Mouse (Mus musculus) cerebellum, postnatal 10 days (tissue): ENCODE data around the gene Usp19.

ENCODE experiments used
- DNase-seq, 2 experiments: peaks; one replicate each; pipeline ENCODE4 v3.0.0; 2021; ENCODE audit warnings: mixed read lengths in 2 of 2

Gene Usp19

DNA sequence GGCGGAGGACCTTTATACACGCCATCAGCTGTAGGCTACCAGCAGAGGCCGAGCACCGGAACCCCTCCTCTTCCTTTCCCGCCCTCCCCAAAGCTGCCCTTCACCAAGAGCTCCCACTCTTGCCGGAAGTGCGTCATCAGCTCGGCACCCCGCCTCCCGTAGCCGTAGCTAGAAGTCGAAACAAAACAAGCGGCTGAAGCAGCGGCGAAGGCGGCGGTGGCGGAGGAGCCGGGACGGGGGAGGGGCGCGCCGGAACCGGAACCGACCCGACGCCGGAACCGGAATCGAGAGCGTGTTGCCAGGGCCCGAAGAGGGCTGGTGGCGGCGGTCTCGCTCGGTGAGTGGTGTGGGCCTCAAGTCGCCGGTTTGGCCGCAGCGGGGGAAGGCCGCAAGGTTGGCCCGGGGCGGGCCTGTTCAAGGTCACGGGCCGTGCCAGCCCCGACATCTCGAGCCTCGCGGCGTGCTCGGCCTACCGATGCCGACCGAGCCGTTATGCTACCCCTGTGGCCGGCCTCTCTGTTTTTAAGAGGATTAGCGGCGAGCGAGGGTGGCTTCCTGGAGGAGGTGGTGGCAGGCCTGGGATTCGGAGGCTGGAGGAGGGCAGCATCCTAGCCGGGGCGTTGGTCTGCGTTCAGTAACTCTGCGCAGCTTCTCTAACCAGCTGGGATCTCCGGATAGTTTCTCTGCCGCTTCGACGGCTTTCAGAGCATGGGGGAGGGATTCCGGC is at the start of gene Usp19:
Gene Usp19, plus strand, starts transcription at position 44 of the 727 bp plus-strand sequence.
- peak; percentile 97 to 98 for DNase-seq

DNA sequence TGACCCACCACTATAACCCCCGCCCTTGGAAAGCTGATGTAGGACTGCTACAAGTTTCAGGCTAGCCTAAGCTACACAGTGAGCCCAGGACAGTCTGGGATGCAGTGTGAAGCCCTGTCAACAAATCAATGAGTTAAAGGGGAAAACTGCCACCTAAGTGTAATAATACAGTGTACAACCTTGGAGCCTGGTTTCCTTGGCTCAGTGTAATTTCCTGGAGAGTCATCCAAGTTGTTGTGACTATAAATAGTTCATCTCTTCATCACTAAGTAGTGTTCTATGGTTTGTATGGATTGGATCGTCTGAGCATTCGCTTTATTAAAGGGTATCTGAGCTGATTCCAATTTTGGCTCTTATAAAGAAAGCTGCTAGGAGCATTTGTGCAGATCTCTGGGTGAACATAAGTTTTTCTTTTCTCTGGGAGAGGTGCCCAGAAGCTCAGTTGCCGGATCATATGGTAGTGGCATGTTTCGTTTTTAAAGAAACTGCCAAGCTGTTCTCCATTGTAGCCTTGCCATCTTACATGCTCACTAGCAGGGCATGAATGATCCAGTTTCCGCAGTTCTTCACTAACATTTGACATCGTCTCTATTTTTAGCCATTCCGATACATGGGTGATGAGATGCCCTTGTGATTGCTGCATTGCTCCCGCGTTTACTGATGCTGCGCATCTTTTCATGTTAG is 49.0 kb upstream of the Usp19 start:
- peak; percentile 48 to 60 for DNase-seq

DNA sequence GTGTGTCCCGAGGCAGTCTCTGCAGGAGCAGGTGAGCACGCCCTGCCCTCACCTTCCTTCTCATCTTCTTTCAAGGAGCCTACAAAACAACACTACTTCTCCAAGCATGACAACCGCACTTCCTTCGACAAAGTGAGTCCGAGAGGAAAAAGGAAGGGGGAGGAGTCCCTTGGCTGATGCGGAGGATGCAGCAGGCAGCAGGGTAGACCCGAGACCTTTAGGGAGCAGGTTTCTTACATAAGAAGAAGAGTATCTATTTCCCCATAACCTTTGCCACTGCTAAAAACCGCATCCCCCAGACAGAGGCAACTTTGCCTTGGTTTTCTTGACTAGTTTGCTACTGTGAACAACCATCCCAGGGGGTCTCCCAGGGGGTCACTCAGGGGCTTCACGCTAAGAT is 45.3 kb upstream of the Usp19 start:
- DNase-seq, result no peak

DNA sequence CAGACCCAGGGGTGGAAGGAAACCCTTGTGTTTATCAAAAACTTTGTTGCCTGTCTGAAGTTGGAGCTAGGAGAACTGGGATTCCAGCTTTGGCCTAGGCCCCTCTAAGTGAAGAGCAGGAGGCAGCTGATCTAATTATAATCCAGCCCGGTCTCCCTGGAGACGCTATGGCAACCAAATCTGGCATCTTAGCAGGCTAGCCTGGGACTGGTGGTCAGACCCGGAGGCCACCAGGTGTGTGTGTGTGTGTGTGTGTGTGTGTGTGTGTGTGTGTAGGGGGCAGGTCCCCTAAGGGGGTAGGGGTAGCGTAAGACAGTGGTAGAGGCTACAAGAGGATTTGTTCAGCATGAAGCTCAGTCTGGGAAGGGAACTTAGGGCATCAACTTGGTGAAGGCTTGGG is 40.5 kb upstream of the Usp19 start:
- DNase-seq, result peak; percentile 80 to 83

DNA sequence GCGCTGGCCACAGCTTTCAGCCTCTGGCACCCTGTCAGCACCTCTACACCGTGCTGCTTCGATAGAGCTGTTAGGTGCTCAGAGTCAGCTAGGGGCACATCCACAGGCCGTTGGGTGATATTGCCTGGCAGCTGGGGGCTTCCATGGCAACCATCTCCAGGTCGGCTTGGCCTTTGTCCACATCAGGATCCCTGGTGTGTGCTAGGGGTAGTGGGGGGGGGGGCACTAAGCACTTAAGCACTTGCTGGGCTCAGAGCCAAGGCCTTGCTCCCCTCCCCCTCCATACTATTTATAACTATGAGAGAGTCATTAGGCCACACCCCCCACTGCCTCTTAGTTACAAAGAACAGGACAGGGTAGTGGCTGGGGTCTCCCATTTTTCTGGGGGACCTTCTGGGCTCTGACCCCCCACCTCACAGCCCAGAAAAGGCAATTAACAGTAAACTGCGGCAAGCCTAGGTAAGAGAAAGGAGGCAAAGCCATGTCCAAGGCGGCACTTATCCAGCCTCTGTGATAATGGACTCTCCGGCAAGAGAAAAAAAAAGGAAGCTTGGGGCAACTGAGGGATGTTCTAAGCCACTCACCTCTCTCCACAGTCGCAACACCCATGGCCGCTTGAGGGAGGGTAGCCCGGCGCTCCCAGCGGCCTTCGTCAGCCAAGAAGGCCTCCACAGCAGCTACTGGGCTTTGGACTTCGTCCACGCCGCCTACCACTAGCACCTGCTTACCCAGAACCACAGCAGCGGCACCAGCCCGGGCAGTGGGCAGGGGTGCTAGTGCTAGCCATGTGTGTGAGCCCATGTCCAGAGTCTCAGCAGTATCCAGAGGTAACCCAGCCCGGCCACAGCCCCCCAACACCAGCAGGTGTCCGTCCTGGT is 39.9 kb upstream of the Usp19 start:
- peak; percentile 70 to 74 for DNase-seq

DNA sequence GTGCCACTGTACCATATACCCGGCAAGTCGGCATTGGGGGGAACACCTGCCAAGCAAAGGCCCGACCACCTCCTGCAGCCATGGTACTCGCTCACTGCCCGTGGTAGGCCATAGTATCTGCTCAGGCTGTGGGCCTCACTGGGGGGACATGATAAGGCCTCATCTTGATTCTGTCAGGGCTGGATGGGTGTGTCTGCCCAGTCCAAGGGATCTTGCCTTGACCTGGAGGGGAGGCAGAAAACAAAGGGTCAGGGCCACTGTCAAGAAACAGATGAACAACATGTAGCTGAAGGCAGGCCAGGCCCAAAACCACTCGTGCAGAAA is 39.3 kb upstream of the Usp19 start:
- DNase-seq, result no peak

DNA sequence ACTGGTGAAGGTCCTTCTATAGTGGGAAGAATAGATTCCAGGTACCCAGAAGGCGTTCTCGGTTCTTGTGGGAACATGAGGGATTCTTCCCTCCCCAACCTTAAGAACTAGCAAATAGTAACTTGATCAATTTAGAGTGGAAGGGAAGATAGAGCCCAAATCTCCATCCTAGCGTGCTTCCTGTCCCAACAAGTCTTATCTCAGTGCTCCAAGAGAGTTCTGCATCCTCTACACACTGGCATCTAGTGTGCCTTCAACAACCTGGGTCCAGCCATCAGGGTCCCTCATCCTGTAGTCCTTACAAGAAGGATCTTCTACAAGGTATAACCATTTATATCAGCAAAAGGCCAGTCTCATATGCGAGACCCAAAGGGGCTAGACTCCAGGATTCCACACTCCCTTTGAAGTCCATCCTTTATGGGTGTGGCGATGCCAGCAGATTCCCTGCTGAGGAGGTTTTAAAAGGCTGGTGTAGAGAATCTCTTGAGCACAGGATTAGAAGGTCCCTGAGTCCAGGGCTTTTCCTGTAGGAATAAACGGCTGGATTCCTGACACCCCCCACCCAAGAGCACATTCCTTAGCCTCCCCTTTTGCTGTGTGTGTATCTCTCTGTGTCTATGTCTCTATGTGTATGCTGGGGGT is 38.8 kb upstream of the Usp19 start:
- DNase-seq, result no peak

DNA sequence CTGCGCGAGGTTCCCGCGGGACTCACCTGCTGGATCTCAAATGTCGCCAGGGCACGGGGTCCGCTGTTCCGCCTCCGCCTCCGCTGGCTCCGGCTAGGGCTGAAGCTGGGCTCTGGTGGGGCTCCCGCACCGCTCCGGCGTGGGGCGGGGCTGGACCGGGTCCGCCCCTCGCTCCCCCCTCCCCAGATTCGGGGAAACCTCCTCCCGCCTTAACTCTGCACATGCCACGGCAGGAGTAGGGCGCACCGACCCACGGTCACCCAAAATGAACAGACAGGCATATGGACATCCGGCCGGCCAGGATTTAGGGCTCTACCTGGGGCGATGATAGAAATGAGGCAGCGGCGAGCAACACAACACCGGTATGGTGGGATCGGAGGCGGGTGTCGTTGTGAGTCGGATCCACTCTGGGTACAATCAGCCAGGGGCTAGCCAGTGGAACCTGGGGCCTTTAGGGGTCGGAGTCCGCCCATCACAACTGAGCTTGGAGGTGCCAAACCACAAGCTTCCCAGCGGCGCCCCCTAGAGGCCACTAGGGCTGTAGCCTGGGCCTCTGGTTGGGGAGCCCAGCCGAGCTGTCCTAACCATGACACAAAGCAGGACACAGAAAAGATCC is 38.0 kb upstream of the Usp19 start:
- peak; percentile 97 to 98 for DNase-seq

DNA sequence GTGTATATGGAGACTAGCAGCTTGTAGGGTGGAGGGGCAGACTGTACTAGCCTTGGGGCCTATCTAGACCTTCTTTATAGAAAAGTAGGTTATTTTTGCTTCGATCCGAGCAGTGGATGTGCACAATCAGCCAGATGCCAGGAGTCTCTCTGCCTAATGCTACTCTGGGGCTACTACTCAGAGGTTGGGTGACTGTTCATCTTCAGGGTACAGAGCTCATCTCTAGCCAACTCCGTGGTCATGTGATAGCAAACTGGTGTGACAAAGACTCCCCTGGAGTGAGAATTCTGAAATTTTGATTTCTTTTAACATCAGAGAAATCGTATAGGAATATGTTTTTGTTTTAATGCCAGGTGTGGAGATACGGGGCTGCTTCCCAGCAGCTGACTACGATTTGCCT is 37.5 kb upstream of the Usp19 start:
- DNase-seq, result no peak

DNA sequence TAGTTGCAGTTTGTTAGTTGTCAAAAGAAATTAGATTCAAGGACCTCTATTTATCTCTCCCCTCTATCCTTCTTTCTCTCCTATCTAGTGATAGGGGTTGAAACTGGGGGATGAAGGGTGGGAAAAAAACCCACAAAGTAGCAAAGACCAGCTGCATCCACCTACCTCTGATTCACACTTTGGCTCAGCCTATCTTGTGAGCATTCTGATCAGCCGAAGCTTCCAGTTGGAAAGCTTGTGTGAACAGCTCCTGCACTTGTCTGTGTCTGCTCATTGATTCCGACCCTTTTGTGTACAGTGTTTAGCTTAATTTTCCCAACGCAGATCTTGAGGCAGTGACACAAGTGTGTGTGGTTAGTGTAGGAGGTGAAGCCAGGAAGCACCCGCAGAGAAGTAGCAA is 36.9 kb upstream of the Usp19 start:
- DNase-seq, result no peak

DNA sequence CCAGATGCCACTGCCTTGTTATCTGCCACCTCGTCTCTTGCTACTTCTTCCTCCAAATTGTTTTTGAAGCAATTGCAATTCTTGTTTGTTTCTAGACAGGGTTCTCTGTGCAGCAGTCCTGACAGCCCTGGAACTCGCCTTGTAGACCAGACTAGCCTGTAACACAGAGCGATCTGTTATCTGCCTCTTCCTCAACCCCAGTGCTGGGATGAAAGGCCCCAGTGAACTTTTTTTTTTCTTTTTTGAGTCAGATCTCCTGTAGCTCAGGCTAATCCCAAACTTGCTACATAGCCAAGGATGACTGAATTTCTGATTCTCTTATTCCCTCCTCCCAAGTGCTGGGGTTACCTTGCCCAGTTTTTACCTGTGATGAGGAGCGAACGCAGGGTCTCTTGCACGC is 36.0 kb upstream of the Usp19 start:
- no peak for DNase-seq

DNA sequence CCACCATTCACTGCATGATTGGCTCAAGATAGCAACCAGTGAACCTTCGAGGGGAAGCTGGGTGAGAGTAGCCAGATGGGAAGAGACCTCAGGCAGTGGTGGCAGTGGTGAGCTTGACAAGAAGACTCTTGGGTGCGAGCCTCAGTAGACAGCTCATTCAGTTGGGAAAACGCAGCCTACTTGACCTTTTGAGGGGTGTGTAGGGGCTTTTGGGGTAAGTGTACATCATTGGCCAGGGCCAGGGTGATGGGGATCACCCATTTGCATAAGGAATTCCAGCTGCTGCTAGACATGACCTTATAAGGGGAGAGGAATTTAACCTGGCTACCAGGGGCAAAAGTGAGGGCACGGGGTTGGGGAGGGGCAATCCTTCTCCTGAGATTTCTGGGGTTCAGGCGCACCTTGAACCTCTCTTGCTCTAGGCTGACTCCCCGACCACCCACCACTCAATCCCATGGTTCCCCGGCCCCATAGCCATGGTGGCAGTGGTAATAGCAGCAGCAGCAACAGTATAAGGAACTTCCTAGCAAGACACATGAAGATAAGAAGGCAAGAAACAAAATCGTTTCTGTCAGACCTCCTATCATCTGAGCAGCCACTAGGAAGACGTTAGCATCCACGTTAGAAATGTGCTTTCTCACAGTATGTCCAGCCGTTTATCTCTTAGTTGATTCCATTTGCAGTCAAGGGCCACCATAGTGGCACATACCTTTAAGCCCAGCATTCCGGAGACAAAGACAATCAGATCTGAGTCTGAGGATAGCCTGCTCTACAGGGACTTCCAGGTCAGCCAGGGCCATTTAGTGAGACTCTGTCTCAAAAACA is 34.4 kb upstream of the Usp19 start:
- no peak for DNase-seq

DNA sequence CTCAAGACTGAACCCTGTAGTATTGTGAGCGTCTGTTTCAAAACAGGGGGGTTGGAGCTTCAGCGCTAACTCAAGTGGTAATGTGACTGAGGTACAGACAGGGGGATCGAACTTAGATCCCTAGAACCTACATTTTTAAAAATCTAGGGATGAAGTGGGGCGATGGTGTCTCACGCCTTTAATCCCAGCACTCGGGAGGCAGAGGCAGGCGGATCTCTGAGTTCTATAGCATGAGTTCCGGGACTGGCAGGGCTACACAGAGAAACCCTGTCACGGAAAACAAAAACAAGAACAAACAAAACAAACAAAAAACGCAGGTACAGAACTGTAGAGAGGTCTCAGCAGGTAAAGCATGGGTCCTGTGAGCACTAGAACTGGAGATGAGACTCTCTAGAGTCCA is 33.4 kb upstream of the Usp19 start:
- DNase-seq, result no peak

DNA sequence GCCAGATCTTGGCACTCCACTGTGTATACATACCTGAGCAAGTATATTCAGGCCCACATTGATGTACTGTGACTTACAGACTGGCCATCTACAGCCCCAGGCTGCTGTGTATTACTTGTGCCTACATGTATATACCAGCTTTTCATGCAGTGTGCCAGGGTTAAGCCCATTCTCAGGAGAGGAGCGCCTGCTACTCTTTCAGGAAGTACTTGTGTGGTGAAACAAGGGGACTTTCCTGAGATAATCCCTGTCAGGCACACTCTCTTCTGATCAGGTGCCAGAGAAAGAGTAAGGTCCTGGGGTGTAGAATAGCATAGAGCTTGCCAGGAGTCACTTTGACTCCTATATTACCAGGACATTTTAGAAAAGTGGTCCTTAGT is 30.5 kb upstream of the Usp19 start:
- DNase-seq, result no peak

DNA sequence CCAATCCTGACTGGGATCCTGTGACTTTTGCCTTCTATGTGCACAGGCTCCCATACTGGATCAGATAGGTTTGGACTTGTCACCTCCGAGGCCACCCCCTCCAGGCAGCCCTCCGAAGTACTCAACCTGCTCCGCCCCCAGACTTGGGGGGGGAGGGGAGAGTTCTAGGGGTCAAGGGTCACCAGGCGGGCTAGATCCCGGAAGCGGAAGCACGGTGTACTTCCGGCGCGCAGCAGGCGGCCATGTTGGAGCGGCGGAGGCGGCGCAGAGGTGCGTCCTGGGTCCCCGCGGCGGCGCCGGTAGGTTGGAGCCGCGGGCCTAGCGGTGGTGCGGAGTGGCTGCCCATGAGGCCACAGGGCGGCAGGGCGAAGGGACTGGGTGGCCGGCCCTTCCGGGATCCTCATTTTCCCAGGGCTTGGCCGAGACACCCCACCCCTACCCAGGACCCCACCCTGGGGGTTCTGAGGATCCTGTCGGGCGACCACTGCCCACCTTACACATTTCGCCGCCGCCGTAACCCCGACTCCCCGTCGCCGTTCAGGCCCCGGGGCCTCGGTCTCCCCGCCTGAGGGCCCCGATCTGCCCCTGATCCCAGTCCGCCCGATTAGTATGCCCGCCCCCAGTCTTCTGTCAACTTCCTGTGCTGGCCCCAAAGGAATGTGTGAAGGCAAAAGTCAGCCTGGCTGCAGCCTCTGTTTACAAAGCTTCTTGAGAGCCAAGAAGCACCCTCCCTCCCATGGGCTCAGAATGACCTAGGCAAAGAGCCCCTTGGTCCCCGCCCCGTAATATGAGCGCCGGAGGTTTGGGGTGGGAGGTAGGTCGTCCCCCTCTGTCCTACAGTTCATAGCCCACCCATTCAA is 29.9 kb upstream of the Usp19 start, which contains the start of gene Ccdc71:
Gene Ccdc71, plus strand, starts transcription at position 209 of the 860 bp plus-strand sequence.
- DNase-seq, result peak; percentile 96 to 97

DNA sequence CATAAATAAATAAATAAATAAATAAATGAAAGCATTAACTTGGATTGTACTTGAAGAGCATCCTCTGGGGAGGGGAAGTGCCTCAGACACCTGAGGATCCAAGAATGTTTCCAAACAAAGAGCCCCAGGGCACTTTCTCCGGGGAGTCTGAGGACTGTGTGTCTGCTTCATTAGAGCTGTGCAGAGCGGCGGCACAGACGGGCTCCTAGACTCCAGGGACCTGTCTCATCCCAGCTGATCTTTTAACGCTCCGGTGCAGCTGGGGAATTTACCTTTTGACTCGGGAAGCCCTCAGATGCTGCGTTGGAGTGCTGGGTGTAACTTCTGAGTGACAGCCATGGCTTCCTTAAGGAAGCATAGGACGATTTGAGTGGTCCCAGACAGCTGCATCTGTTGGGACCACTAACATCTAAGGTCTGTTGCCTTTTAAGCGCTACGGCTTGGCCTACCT is 29.2 kb upstream of the Usp19 start, which contains the start of gene Klhdc8b:
Gene Klhdc8b, minus strand, starts transcription at position 401 of the 451 bp plus-strand sequence.
- peak in 1 of 2 experiments; percentile 28 for DNase-seq

DNA sequence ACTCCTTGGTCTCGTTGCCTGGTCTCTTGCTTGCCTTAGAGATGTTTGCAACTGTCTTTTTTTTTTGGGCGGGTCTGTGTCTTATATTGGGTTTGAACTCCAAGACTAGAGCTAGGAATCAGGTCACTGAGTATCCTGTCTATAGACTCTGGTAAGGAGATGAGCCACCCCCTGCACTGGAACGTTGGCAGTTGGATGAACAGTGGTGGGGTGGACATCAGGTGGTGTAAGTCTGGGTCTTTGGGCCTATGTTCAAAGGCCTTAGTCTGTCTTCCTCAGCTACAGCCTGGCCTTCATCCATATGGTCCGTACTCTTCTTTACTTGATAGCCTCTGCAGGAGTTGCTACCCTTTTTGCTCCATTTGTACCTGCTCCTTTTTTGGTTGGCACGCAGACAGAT is 28.7 kb upstream of the Usp19 start:
- DNase-seq, result no peak

DNA sequence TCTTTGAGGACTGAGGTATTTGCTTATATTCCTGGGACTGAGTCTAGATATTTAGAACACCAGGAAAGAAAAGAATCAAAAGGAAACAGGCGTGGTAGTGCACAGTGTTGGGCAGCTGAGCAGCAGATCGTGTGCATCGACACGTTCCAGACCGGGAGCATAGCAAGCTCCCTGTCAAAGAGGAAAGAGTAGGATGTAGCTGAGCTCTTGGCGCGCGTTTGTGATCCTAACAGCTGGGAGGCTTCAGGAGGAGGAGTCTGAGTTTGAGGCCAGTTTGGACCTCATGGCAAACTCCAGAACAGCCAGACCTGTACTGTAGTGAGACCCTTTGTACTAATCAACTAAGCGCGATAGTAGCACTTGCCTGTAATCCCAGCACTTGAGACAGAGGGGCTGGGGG is 28.2 kb upstream of the Usp19 start:
- DNase-seq, result no peak

DNA sequence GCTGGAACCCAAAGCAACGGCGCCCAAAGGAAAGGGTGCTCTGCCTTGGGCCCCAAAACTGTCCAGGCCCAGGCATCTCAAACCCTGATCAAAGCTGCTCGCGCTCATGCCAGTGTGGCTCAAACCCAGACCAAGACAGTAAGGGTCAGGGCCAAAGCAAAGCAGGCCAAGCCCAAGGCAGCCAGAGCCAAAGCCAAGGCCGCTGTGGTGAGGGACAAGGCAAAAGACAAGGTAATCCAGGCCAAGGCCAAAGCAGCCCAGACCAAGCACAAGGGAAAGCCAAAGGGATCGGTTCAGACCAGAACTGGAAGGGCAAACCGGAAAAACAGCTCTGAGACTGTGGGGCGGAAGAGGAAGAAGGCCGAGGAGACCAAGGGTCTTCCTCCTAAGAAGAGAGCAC is 26.7 kb upstream of the Usp19 start:
- peak in 1 of 2 experiments; percentile 3 for DNase-seq

DNA sequence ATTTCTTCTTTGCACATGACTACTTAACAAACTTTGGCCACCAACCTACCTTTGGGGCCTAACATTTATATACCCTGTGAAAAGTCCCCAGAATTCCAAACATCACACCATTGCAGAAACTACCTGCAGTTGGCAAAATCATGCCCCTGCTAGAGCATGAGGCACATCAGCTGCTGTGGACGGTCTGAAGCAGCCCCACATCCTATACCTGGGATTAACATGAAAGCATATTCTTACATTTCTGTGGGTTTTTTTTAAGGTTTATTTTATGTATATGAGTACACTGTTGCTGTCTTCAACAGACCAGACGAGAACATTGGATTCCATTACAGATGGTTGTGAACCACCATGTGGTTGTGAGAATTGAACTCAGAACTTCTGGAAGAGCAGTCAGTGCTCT is 24.2 kb upstream of the Usp19 start:
- DNase-seq, result no peak

DNA sequence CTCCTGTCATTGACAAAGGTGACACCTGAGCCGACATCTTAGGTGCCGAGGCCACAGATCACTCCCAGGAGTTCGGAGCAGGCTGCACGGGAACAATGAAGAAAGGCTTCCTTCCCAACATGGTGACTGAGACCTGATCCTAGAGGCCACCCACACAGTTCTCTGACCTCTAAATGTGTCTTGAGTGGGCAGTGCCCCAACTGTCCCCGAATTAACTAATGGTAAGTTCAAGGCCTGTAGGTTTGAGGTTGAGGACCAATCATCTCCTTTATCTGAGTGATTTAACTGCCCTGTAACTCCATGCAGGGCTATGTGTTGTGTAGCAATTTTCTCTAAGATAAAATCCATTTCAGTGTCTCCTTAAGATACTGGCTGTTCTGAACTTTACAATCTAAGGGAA is 21.0 kb upstream of the Usp19 start:
- no peak for DNase-seq
